Mouse (Mus musculus) embryonic facial prominence, embryonic 11.5 days (tissue): ENCODE measurements around the gene Creld2. TPM values are rescaled to one million over a fixed set of nuclear protein-coding genes. Genes with fewer than 3 reads are reported as not detected.

ENCODE experiments used
- ATAC-seq: fragments of 200-750 bp; cut with Nextera tagmentation; replicated peaks from 2 replicates; pipeline ENCODE4 v1.8.0; 2017; ENCODE audit warnings: low read depth; ENCODE audit not compliant: insufficient number of reproducible peaks, low FRiP score, low TSS enrichment
- DNase-seq: peaks from one replicate; pipeline ENCODE4 v3.0.0-alpha.2; 2015; ENCODE audit warnings: low spot score
- H3K27ac ChIP-seq: fragments of 300-500 bp; sonication (generic); replicated peaks from 2 replicates; pipeline ENCODE4 v1.5.1; 2014; ENCODE audit warnings: mild to moderate bottlenecking, low read depth, low read length, control low read depth
- H3K27me3 ChIP-seq: fragments of 300-500 bp; sonication (generic); 2 replicates; pipeline ENCODE4 v1.6.1; 2014; ENCODE audit warnings: mild to moderate bottlenecking, low read length, moderate library complexity, mixed read lengths; ENCODE audit not compliant: control insufficient read depth, insufficient read depth
- H3K36me3 ChIP-seq: fragments of 300-500 bp; sonication (generic); replicated peaks from 2 replicates; pipeline ENCODE4 v1.6.1; 2014; ENCODE audit warnings: low read depth, mild to moderate bottlenecking, low read length, moderate library complexity, mixed read lengths; ENCODE audit not compliant: control insufficient read depth, insufficient read depth
- H3K4me1 ChIP-seq: fragments of 300-500 bp; sonication (generic); 2 replicates; pipeline ENCODE4 v1.6.1; 2014; ENCODE audit warnings: low read length, mixed read lengths; ENCODE audit not compliant: control insufficient read depth, insufficient read depth
- H3K4me2 ChIP-seq: fragments of 300-500 bp; sonication (generic); 2 replicates; pipeline ENCODE4 v1.6.1; 2014; ENCODE audit warnings: low read depth, mild to moderate bottlenecking, control low read depth, low read length, moderate library complexity
- H3K4me3 ChIP-seq: fragments of 300-500 bp; sonication (generic); 2 replicates; pipeline ENCODE4 v1.5.1; 2014; ENCODE audit warnings: low read depth, low read length, control low read depth
- H3K9ac ChIP-seq: fragments of 300-500 bp; sonication (generic); replicated peaks from 2 replicates; pipeline ENCODE4 v1.6.1; 2014; ENCODE audit warnings: mild to moderate bottlenecking, control low read depth, low read length
- H3K9me3 ChIP-seq: fragments of 300-500 bp; sonication (generic); replicated peaks from 2 replicates; pipeline ENCODE4 v1.6.1; 2016; ENCODE audit warnings: mild to moderate bottlenecking, low read length, inconsistent platforms, mixed read lengths; ENCODE audit not compliant: control insufficient read depth
- WGBS: fragments of 180-500 bp; shearing (Covaris S2); extraction: QIAGEN DNeasy Blood & Tissue Kit; methylation state at CpG from one replicate; pipeline ENCODE4 v1.1.7; 2014; 5-methylcytosine and 5-hydroxymethylcytosine counted together
- polyA plus RNA-seq: library from polyadenylated mRNA; unstranded; fragments of >200 nt; fragmentation: Nextera tagmentation; extraction: Ambion mirVana; gene quantifications from 2 replicates; pipeline ENCODE4 v1.2.1, GENCODE M21; 2014

Gene Creld2
- polyA plus RNA-seq, 1 experiment from 2014 or later: 76.6 TPM

DNA sequence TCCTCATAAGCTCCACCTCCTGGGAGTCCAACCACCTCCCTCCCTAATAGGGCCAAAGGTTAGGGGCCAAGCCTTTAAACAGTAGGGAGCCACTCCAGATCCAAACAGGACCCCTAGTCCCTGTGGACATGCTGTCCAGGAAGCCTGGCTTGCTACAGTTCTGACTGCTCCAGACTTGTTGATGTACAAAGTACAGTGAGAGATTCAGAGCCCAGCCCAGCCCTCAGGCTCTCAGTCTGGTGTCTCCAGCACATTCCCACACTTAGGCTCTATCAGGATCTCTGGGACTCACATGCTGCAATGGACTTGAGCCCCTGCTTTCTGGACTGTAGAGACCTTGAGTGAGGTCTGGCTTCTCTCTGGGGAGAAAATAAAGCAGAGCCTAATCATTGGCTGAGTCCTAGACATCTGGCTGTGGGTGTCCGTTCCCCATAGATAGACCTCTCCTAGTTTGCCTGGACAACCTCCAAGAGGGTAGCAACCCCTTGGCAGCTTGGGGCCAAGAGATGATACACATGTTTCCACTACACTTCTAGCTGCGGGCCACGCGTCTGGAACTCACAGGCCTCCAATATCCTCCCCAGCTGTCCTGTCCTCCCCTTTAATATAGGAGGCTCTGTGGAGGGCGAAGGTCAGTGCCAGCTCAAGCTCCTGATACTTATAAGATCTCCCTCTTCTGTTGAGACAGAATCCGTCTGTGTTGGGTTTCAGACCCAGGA is 48.7 kb downstream of the Creld2 start:
- no peak overlapping the region for H3K4me2 ChIP-seq
- DNase-seq (peak; percentile 40), ATAC-seq (no peak)
- 68% methylated on average over 6 of the region's 6 CpGs for WGBS
- H3K27me3 ChIP-seq: no peaks in the 10 kb centered on the region
- no peaks in the 10 kb centered on the region for H3K9me3 ChIP-seq
- H3K4me1 ChIP-seq: peaks cover 12% of the 10 kb centered on the region
- no peak overlapping the region for H3K9ac ChIP-seq
- peaks cover 3% of the 10 kb centered on the region for H3K36me3 ChIP-seq
- H3K4me3 ChIP-seq: no peak overlapping the region; the same call in 1 of the 2 replicates
- 0 out of 2 replicates have a peak overlapping the region, but pooled peaks have one; percentile 20 for H3K27ac ChIP-seq

- Histone ChIP-seq H3K9me3 (no peaks in the 10 kb centered on the region), H3K9ac (no peak overlapping the region), H3K27me3 (no peaks in the 10 kb centered on the region), H3K4me2 (no peak overlapping the region), H3K27ac (no peak overlapping the region), H3K36me3 (no peaks in the 10 kb centered on the region), H3K4me3 (no peak overlapping the region), H3K4me1 (peaks cover 6% of the 10 kb centered on the region; the same call in 1 of the 2 replicates)
- 67% methylated on average over 5 of the region's 5 CpGs for WGBS
- DNase-seq (no peak), ATAC-seq (no peak)
Observed at GRCm38 (mm10) chr15:88870418-88871185, 51.2 kb downstream of the Creld2 start.

- no peaks in the 10 kb centered on the region for H3K36me3 ChIP-seq
- H3K9me3 ChIP-seq: no peaks in the 10 kb centered on the region
- H3K4me2 ChIP-seq: no peak overlapping the region
- no peaks in the 10 kb centered on the region; the same call in 1 of the 2 replicates for H3K4me1 ChIP-seq
- 88% methylated on average over 3 of the region's 3 CpGs for WGBS
- no peak overlapping the region for H3K9ac ChIP-seq
- no peak overlapping the region for H3K27ac ChIP-seq
- ATAC-seq (no peak), DNase-seq (no peak)
- no peak overlapping the region for H3K4me3 ChIP-seq
- H3K27me3 ChIP-seq: no peaks in the 10 kb centered on the region
Observed at GRCm38 (mm10) chr15:88874061-88874460, 54.6 kb downstream of the Creld2 start.

- no peaks in the 10 kb centered on the region; the same call in 1 of the 2 replicates for H3K4me1 ChIP-seq
- no peak overlapping the region for H3K4me2 ChIP-seq
- WGBS: 85% methylated on average over 6 of the region's 6 CpGs
- ATAC-seq: no peak
- no peak overlapping the region for H3K9ac ChIP-seq
- DNase-seq: no peak
- no peaks in the 10 kb centered on the region for H3K36me3 ChIP-seq
- no peak overlapping the region for H3K27ac ChIP-seq
- no peak overlapping the region for H3K4me3 ChIP-seq
- no peaks in the 10 kb centered on the region for H3K9me3 ChIP-seq
- no peaks in the 10 kb centered on the region for H3K27me3 ChIP-seq
Observed at GRCm38 (mm10) chr15:88874477-88874876, 55.0 kb downstream of the Creld2 start.

GRCm38 (mm10) chr15:88875625-88876081 is 56.2 kb downstream of the Creld2 start:
- Histone ChIP-seq H3K4me2 (no peak overlapping the region), H3K36me3 (no peaks in the 10 kb centered on the region), H3K9me3 (no peaks in the 10 kb centered on the region), H3K4me1 (no peaks in the 10 kb centered on the region; the same call in 1 of the 2 replicates), H3K4me3 (no peak overlapping the region), H3K27ac (no peak overlapping the region), H3K9ac (no peak overlapping the region), H3K27me3 (no peaks in the 10 kb centered on the region)
- DNase-seq (no peak), ATAC-seq (no peak)
- 34% methylated on average over 10 of the region's 10 CpGs for WGBS

Other genes with a start within 250 kb of the Creld2 start
- gene Zdhhc25, start 219.3 kb upstream of the Creld2 start, polyA plus RNA-seq: not detected in 2 replicates
- 24.0 and 24.3 TPM in 2 replicates for gene Brd1, start 85.4 kb upstream of the Creld2 start, polyA plus RNA-seq
- 35.8 and 36.7 TPM in 2 replicates for gene Zbed4, start 68.0 kb upstream of the Creld2 start, polyA plus RNA-seq
- gene Alg12, start 328 bp upstream of the Creld2 start, polyA plus RNA-seq: 11.0 and 11.3 TPM in 2 replicates
- gene Pim3, start 42.5 kb downstream of the Creld2 start, polyA plus RNA-seq: 34.5 and 37.4 TPM in 2 replicates
- gene Ttll8, start 134.8 kb downstream of the Creld2 start, polyA plus RNA-seq: not detected in 2 replicates
- gene Mlc1, start 159.4 kb downstream of the Creld2 start, polyA plus RNA-seq: 0.82 and 1.1 TPM in 2 replicates
- 0.39 TPM in 1 of 2 replicates, not detected in the other for gene Mov10l1, start 163.3 kb downstream of the Creld2 start, polyA plus RNA-seq
- gene Panx2, start 240.1 kb downstream of the Creld2 start, polyA plus RNA-seq: 0.24 and 0.28 TPM in 2 replicates